Mouse (Mus musculus) intestine, embryonic 14.5 days (tissue): ENCODE measurements around the gene Klhl31. TPM values are rescaled to one million over a fixed set of nuclear protein-coding genes. Genes with fewer than 3 reads are reported as not detected.

ENCODE experiments used
- ATAC-seq: fragments of 200-750 bp; cut with Nextera tagmentation; replicated peaks from 2 replicates; pipeline ENCODE4 v1.8.0; 2017; ENCODE audit warnings: low read depth, moderate number of reproducible peaks, moderate TSS enrichment, moderate library complexity; ENCODE audit not compliant: low FRiP score, low TSS enrichment
- DNase-seq: peaks from one replicate; pipeline ENCODE4 v3.0.0-alpha.2; 2018; ENCODE audit warnings: low spot score
- H3K27ac ChIP-seq: fragments of 300-500 bp; sonication (generic); 2 replicates; pipeline ENCODE4 v1.5.1; 2014; ENCODE audit warnings: low read depth, mild to moderate bottlenecking, control low read depth
- H3K27me3 ChIP-seq: fragments of 300-500 bp; sonication (generic); replicated peaks from 2 replicates; pipeline ENCODE4 v1.6.1; 2014; ENCODE audit warnings: low read length, control low read depth; ENCODE audit not compliant: control insufficient read depth, insufficient read depth
- H3K36me3 ChIP-seq: fragments of 300-500 bp; sonication (generic); 2 replicates; pipeline ENCODE4 v1.6.1; 2014; ENCODE audit warnings: low read length, control low read depth; ENCODE audit not compliant: control insufficient read depth, insufficient read depth
- H3K4me1 ChIP-seq: fragments of 300-500 bp; sonication (generic); replicated peaks from 2 replicates; pipeline ENCODE4 v1.6.1; 2014; ENCODE audit warnings: low read length, control low read depth, mixed read lengths; ENCODE audit not compliant: control insufficient read depth, insufficient read depth
- H3K4me2 ChIP-seq: fragments of 300-500 bp; sonication (generic); 2 replicates; pipeline ENCODE4 v1.6.1; 2014; ENCODE audit warnings: low read length
- H3K4me3 ChIP-seq: fragments of 300-500 bp; sonication (generic); 2 replicates; pipeline ENCODE4 v1.5.1; 2014; ENCODE audit warnings: low read depth, low read length, control low read depth, mixed read lengths
- H3K9ac ChIP-seq: fragments of 300-500 bp; sonication (generic); 2 replicates; pipeline ENCODE4 v1.6.1; 2014; ENCODE audit warnings: mild to moderate bottlenecking, low read length
- H3K9me3 ChIP-seq: fragments of 300-500 bp; sonication (generic); 2 replicates; pipeline ENCODE4 v1.6.1; 2016; ENCODE audit warnings: low read length, control low read depth; ENCODE audit not compliant: control insufficient read depth
- WGBS: fragments of 180-500 bp; shearing (Covaris S2); extraction: QIAGEN DNeasy Blood & Tissue Kit; methylation state at CpG from one replicate; pipeline ENCODE4 v1.1.7; 2014; 5-methylcytosine and 5-hydroxymethylcytosine counted together
- polyA plus RNA-seq: library from polyadenylated mRNA; unstranded; fragments of >200 nt; fragmentation: Nextera tagmentation; extraction: Ambion mirVana; gene quantifications from 2 replicates; pipeline ENCODE4 v1.2.1, GENCODE M21; 2014

Gene Klhl31
- polyA plus RNA-seq, 1 experiment from 2014 or later: 0.09 TPM

GRCm38 (mm10) chr9:77617751-77618150 lies 18.5 kb upstream of the Klhl31 start:
- no peak overlapping the region for H3K4me3 ChIP-seq
- no peaks in the 10 kb centered on the region for H3K9me3 ChIP-seq
- H3K4me2 ChIP-seq: no peak overlapping the region
- no peaks in the 10 kb centered on the region for H3K36me3 ChIP-seq
- 69% methylated on average over 6 of the region's 6 CpGs for WGBS
- H3K4me1 ChIP-seq: no peaks in the 10 kb centered on the region
- H3K27ac ChIP-seq: no peak overlapping the region
- H3K9ac ChIP-seq: no peak overlapping the region
- no peaks in the 10 kb centered on the region for H3K27me3 ChIP-seq
- ATAC-seq (no peak), DNase-seq (no peak)

DNA sequence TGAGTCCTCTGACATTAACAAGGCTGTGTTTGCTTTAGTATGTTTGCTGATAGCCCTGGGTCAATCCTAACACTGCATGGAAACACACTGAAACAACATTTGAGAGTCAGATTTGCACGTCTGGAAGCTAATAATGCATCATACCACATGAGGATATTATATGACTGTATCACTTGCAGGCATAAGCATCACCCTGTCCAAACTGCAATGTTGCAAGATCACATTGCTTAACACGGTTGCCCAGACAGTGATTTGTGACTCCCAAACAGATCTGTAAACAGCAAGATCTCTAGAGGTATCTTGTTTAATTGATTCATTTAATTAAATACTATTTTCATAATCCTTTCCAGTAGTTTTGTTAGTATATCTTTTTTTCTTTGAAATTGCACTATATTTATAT lies 17.9 kb upstream of the Klhl31 start:
- 70% methylated on average over 2 of the region's 2 CpGs for WGBS
- DNase-seq (no peak), ATAC-seq (no peak)
- no peaks in the 10 kb centered on the region for H3K36me3 ChIP-seq
- no peak overlapping the region for H3K4me2 ChIP-seq
- no peak overlapping the region for H3K4me3 ChIP-seq
- H3K4me1 ChIP-seq: no peaks in the 10 kb centered on the region
- H3K9me3 ChIP-seq: no peaks in the 10 kb centered on the region
- no peaks in the 10 kb centered on the region for H3K27me3 ChIP-seq
- no peak overlapping the region for H3K27ac ChIP-seq
- H3K9ac ChIP-seq: no peak overlapping the region

DNA sequence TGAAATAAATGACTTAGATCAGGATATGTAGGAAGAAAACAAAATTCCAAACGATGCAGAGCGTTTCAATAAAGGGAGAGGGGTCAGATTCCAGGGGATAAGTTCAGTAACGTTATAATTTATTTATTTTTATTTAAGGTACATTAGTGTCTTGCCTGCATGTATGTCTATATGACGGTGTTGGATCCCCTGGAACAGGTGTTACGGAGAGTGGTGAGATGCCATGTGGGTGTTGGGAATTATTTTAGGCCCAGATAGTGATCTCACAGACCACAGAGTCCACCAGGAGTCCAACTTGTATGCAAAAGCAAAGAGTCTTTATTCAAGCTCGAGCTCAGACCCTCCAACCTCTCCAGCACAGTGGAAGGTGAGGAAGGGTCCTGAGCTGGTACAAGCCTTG lies 16.2 kb upstream of the Klhl31 start:
- ATAC-seq (no peak), DNase-seq (no peak)
- H3K4me1 ChIP-seq: no peaks in the 10 kb centered on the region
- no peaks in the 10 kb centered on the region for H3K36me3 ChIP-seq
- WGBS: 84% methylated on average over 6 of the region's 6 CpGs
- no peak overlapping the region for H3K9ac ChIP-seq
- no peak overlapping the region for H3K27ac ChIP-seq
- no peaks in the 10 kb centered on the region for H3K27me3 ChIP-seq
- no peak overlapping the region for H3K4me2 ChIP-seq
- H3K4me3 ChIP-seq: no peak overlapping the region
- no peaks in the 10 kb centered on the region for H3K9me3 ChIP-seq

DNA sequence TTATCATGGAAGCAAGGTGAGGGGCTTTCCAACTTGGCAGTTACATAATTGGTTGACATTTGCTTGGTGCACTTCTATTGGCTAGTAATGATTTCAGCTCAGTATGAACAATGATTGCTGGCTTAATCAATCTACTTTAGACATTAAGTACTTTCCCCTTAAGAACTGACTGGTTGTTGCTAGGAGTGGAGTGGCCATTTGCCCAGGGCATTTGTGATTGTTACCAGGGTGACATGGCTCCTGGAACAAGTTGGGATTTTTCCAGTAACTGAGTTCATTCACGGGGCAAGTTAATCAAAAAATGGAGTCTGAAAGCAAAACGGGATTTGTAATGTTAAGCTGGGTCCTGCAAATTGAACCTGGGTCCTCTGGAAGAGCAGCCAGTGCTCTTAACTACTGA lies 15.8 kb upstream of the Klhl31 start:
- H3K36me3 ChIP-seq: no peaks in the 10 kb centered on the region
- DNase-seq (no peak), ATAC-seq (no peak)
- no peak overlapping the region for H3K9ac ChIP-seq
- H3K9me3 ChIP-seq: no peaks in the 10 kb centered on the region
- no peak overlapping the region for H3K27ac ChIP-seq
- WGBS: 58% methylated on average over 2 of the region's 2 CpGs
- no peaks in the 10 kb centered on the region for H3K4me1 ChIP-seq
- no peaks in the 10 kb centered on the region for H3K27me3 ChIP-seq
- H3K4me2 ChIP-seq: no peak overlapping the region
- no peak overlapping the region for H3K4me3 ChIP-seq

DNA sequence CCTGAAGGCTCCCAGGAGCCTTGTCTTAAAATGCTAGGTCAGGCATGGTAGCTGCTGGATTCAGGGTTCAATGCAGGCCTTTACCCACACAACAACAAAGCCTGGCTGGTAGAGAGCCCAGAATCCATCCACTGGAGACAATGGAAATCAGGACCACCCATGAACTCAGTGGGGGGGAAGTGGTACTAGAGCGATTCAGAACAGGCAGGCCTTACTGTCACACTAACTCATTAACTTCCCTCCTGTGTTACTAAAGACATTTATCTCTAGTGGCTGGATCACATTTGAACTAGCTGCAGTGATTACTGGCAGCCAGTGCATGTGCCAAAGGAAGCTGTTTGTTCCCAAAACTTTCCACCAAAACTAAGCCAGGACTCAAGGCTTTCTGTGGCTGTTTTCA lies 13.4 kb upstream of the Klhl31 start:
- Histone ChIP-seq H3K9me3 (no peaks in the 10 kb centered on the region), H3K4me1 (no peaks in the 10 kb centered on the region), H3K36me3 (no peaks in the 10 kb centered on the region), H3K27ac (no peak overlapping the region), H3K27me3 (no peaks in the 10 kb centered on the region), H3K4me3 (no peak overlapping the region), H3K4me2 (no peak overlapping the region), H3K9ac (no peak overlapping the region)
- ATAC-seq (no peak), DNase-seq (no peak)
- WGBS: 57% methylated on average over 1 of the region's 1 CpGs

DNA sequence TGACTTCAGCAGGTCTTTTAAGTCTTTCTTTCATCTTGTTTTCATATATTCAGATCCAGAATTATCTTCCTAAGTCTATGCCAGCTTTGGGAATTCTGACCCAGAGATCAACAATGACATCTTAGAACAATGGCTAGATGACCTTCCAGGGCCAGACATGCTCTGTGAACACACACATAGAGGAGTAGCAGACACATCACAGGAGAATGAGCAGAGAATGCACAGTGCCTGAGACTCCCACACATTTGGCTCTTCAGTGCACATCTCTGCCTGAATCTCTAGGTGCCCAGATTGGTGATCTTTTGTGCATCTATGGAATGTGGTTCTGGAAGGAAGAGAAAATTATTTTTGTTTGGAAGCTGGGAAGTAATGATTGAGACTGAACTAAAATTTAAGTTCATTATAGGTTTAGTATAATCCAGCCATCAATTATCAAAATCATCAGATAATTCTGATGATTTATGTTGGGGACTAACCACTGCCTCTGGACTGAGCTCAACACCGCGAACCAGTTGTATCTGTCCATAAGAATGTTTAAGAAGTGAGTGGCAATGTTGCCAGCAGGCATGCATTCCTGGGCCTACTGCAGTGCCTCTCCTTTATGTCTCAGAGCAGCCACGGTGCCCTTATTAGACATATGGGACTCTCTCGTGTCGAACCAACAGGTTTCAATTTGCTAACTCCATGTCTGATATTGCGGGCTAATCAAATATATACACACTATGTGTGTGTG lies 12.8 kb upstream of the Klhl31 start:
- Histone ChIP-seq H3K36me3 (no peaks in the 10 kb centered on the region), H3K4me2 (no peak overlapping the region), H3K27ac (no peak overlapping the region), H3K4me1 (no peaks in the 10 kb centered on the region), H3K27me3 (no peaks in the 10 kb centered on the region), H3K9ac (no peak overlapping the region), H3K9me3 (no peaks in the 10 kb centered on the region), H3K4me3 (no peak overlapping the region)
- ATAC-seq (no peak), DNase-seq (no peak)
- WGBS: 82% methylated on average over 6 of the region's 6 CpGs

DNA sequence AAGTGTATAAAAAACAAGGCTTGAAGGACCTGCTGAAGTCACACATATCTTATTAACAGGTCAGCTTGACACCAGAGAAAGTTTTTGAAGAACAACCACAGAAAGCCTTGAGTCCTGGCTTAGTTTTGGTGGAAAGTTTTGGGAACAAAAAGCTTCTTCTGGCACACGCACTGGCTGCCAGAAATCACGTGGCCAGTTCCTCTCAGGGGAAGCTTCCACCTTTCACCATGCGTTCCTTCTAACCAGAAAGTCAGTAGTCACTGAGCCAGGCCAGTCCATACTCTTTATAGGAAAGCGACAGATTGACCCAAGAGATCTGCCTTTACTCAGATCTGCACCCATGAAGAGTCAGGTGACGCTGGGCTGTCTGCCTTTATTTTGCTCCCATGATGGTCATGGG lies 12.1 kb upstream of the Klhl31 start:
- Histone ChIP-seq H3K4me3 (no peak overlapping the region), H3K9ac (no peak overlapping the region), H3K27me3 (no peaks in the 10 kb centered on the region), H3K27ac (no peak overlapping the region), H3K36me3 (no peaks in the 10 kb centered on the region), H3K4me2 (no peak overlapping the region), H3K4me1 (no peaks in the 10 kb centered on the region), H3K9me3 (no peaks in the 10 kb centered on the region)
- DNase-seq (no peak), ATAC-seq (no peak)
- 84% methylated on average over 5 of the region's 5 CpGs for WGBS

DNA sequence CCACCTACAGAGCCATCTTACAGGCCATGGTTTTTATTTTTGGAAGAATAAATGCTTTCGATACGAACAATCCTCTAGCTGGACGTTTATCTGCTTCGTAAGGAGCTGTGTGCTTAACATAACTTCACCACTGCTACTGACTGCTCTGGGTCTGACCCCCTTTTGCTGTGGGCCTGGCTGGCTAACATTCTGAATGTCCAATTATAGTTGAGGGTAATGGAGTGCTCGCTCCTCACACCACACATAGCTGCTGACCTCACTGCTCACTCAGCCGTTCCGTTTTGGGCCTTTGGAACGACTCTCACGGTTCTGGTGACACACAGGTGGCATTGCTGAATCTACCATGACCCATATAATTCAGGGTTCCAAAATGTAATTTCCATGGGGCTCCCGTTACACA lies 7.6 kb upstream of the Klhl31 start:
- DNase-seq (no peak), ATAC-seq (no peak)
- H3K27me3 ChIP-seq: no peaks in the 10 kb centered on the region
- no peaks in the 10 kb centered on the region for H3K36me3 ChIP-seq
- 83% methylated on average over 10 of the region's 10 CpGs for WGBS
- no peaks in the 10 kb centered on the region for H3K9me3 ChIP-seq
- no peak overlapping the region for H3K4me2 ChIP-seq
- H3K27ac ChIP-seq: no peak overlapping the region
- H3K4me1 ChIP-seq: no peaks in the 10 kb centered on the region
- H3K9ac ChIP-seq: no peak overlapping the region
- H3K4me3 ChIP-seq: no peak overlapping the region

DNA sequence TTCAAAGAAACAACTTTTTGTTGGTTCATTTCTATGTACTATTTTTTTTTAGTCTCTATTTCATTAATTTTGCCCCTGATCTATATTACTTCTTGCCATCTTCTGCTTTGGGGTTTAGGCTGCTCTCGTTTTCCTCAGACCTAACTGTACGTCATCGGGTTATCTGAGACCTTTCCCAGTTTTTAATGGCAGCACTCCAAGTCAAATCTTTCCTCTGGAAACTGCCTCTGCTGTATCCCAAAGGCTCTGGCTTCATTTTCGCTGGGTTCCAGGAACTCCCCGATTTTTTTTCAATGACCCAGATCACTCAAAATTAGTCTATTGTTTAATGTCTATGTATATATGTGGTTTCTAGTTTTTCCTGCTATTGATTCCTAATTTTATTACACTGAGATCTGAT lies 6.6 kb upstream of the Klhl31 start:
- Histone ChIP-seq H3K9ac (no peak overlapping the region), H3K4me1 (no peaks in the 10 kb centered on the region), H3K27me3 (no peaks in the 10 kb centered on the region), H3K27ac (no peak overlapping the region), H3K4me2 (no peak overlapping the region), H3K36me3 (no peaks in the 10 kb centered on the region), H3K9me3 (no peaks in the 10 kb centered on the region), H3K4me3 (no peak overlapping the region)
- ATAC-seq: no peak
- 75% methylated on average over 5 of the region's 5 CpGs for WGBS
- no peak for DNase-seq
